Mouse (Mus musculus) hindbrain, embryonic 12.5 days (tissue): ENCODE results near the gene Odf3b. TPM values are rescaled to one million over a fixed set of nuclear protein-coding genes. Genes with fewer than 3 reads are reported as not detected.
A peak's percentile ranks its signal among the peaks of the same experiment; 100 is the strongest.

ENCODE experiments used
- ATAC-seq: fragments of 200-750 bp; cut with Nextera tagmentation; 2 replicates; pipeline ENCODE4 v1.8.0; 2017; ENCODE audit warnings: moderate TSS enrichment; ENCODE audit not compliant: low FRiP score
- H3K27ac ChIP-seq: fragments of 300-500 bp; sonication (generic); 2 replicates; pipeline ENCODE4 v1.5.1; 2016; ENCODE audit warnings: mild to moderate bottlenecking
- H3K27me3 ChIP-seq: fragments of 300-500 bp; sonication (generic); 2 replicates; pipeline ENCODE4 v1.6.1; 2016; ENCODE audit warnings: mild to moderate bottlenecking
- H3K36me3 ChIP-seq: fragments of 300-500 bp; sonication (generic); 2 replicates; pipeline ENCODE4 v1.6.1; 2016; ENCODE audit warnings: mild to moderate bottlenecking
- H3K4me1 ChIP-seq: fragments of 300-500 bp; sonication (generic); 2 replicates; pipeline ENCODE4 v1.6.1; 2016
- H3K4me2 ChIP-seq: fragments of 300-500 bp; sonication (generic); replicated peaks from 2 replicates; pipeline ENCODE4 v1.6.1; 2016; ENCODE audit warnings: mild to moderate bottlenecking
- H3K4me3 ChIP-seq: fragments of 300-500 bp; sonication (generic); 2 replicates; pipeline ENCODE4 v1.5.1; 2016; ENCODE audit warnings: mild to moderate bottlenecking
- H3K9ac ChIP-seq: fragments of 300-500 bp; sonication (generic); 2 replicates; pipeline ENCODE4 v1.6.1; 2016; ENCODE audit warnings: mild to moderate bottlenecking, moderate library complexity
- H3K9me3 ChIP-seq: fragments of 300-500 bp; sonication (generic); replicated peaks from 2 replicates; pipeline ENCODE4 v1.6.1; 2016; ENCODE audit warnings: mild to moderate bottlenecking
- WGBS: fragments of 180-500 bp; shearing (Covaris S2); methylation state at CpG from one replicate; pipeline ENCODE4 v1.1.7; 2016; 5-methylcytosine and 5-hydroxymethylcytosine counted together
- polyA plus RNA-seq: library from polyadenylated mRNA; unstranded; fragments of >200 nt; fragmentation: Nextera tagmentation; extraction: Ambion mirVana; gene quantifications from 2 replicates; pipeline ENCODE4 v1.2.1, GENCODE M21; 2016

Odf3b gene
- polyA plus RNA-seq, result 2.6 and 3.2 TPM in 2 replicates

GRCm38 (mm10) chr15:89378831-89379401, at the start of gene Odf3b:
Odf3b (minus strand) TSS chr15:89379282.
- Histone ChIP-seq H3K27ac (no peak within 1 kb of the TSS), H3K9me3 (no peaks in the 10 kb centered on the region), H3K4me1 (peaks cover 23% of the 10 kb centered on the region), H3K4me2 (peak within 1 kb of the TSS; percentile 64), H3K27me3 (peaks cover 62% of the 10 kb centered on the region), H3K9ac (peak within 1 kb of the TSS; percentile 50), H3K4me3 (peak within 1 kb of the TSS; percentile 35), H3K36me3 (no peaks in the 10 kb centered on the region)
- WGBS, result under 1% methylated on average over 33 of the region's 33 CpGs
- no peak for ATAC-seq

- Histone ChIP-seq H3K27me3 (no peaks in the 10 kb centered on the region), H3K4me2 (peak overlapping the region; percentile 92), H3K9ac (peak overlapping the region; percentile 82), H3K4me3 (peak overlapping the region; percentile 75), H3K9me3 (no peaks in the 10 kb centered on the region), H3K27ac (no peak overlapping the region), H3K4me1 (peaks cover 22% of the 10 kb centered on the region), H3K36me3 (peaks cover 35% of the 10 kb centered on the region)
- WGBS, result 84% methylated on average over 19 of the region's 19 CpGs
- ATAC-seq, result no peak
Measured at GRCm38 (mm10) chr15:89428136-89428790, 49.2 kb upstream of the Odf3b start.

GRCm38 (mm10) chr15:89426716-89427115, 47.6 kb upstream of the Odf3b start:
- 92% methylated on average over 10 of the region's 10 CpGs for WGBS
- H3K9ac ChIP-seq, result no peak overlapping the region
- H3K36me3 ChIP-seq, result peaks cover 41% of the 10 kb centered on the region
- H3K9me3 ChIP-seq, result no peaks in the 10 kb centered on the region
- peaks cover 22% of the 10 kb centered on the region for H3K4me1 ChIP-seq
- ATAC-seq, result no peak
- H3K4me3 ChIP-seq, result no peak overlapping the region
- H3K4me2 ChIP-seq, result no peak overlapping the region
- no peak overlapping the region for H3K27ac ChIP-seq
- no peaks in the 10 kb centered on the region for H3K27me3 ChIP-seq

- no peak for ATAC-seq
- Histone ChIP-seq H3K4me2 (0 out of 2 replicates have a peak within 1 kb of the TSS, but pooled peaks have one; percentile 6), H3K4me1 (peaks cover 20% of the 10 kb centered on the region), H3K9ac (no peak within 1 kb of the TSS), H3K9me3 (no peaks in the 10 kb centered on the region), H3K36me3 (peaks cover 42% of the 10 kb centered on the region), H3K4me3 (no peak within 1 kb of the TSS), H3K27ac (no peak within 1 kb of the TSS), H3K27me3 (no peaks in the 10 kb centered on the region)
- WGBS, result 19% methylated on average over 6 of the region's 6 CpGs
Measured at GRCm38 (mm10) chr15:89425711-89426121, 46.6 kb upstream of the Odf3b start, which contains the start of gene Cpt1b. Cpt1b (minus strand) TSS chr15:89425863.

GRCm38 (mm10) chr15:89424621-89425020, 45.5 kb upstream of the Odf3b start:
- Histone ChIP-seq H3K27ac (no peak overlapping the region), H3K36me3 (peaks cover 52% of the 10 kb centered on the region), H3K4me1 (peaks cover 16% of the 10 kb centered on the region), H3K9me3 (no peaks in the 10 kb centered on the region), H3K4me3 (no peak overlapping the region), H3K27me3 (no peaks in the 10 kb centered on the region), H3K4me2 (no peak overlapping the region), H3K9ac (no peak overlapping the region)
- WGBS, result 84% methylated on average over 8 of the region's 8 CpGs
- no peak for ATAC-seq

- no peak overlapping the region for H3K27ac ChIP-seq
- H3K4me2 ChIP-seq, result no peak overlapping the region
- H3K27me3 ChIP-seq, result no peaks in the 10 kb centered on the region
- ATAC-seq, result no peak
- no peak overlapping the region for H3K9ac ChIP-seq
- H3K4me1 ChIP-seq, result peaks cover 7% of the 10 kb centered on the region
- no peaks in the 10 kb centered on the region for H3K9me3 ChIP-seq
- peaks cover 68% of the 10 kb centered on the region for H3K36me3 ChIP-seq
- WGBS, result 94% methylated on average over 9 of the region's 9 CpGs
- no peak overlapping the region for H3K4me3 ChIP-seq
Measured at GRCm38 (mm10) chr15:89421938-89422337, 42.9 kb upstream of the Odf3b start.

- Histone ChIP-seq H3K4me1 (no peaks in the 10 kb centered on the region), H3K4me3 (no peak overlapping the region), H3K9me3 (no peaks in the 10 kb centered on the region), H3K4me2 (no peak overlapping the region), H3K9ac (no peak overlapping the region), H3K27me3 (no peaks in the 10 kb centered on the region), H3K27ac (no peak overlapping the region), H3K36me3 (peaks cover 35% of the 10 kb centered on the region)
- 88% methylated on average over 8 of the region's 8 CpGs for WGBS
- ATAC-seq, result no peak
Measured at GRCm38 (mm10) chr15:89415282-89415681, 36.2 kb upstream of the Odf3b start.

GRCm38 (mm10) chr15:89410118-89410517, 31.0 kb upstream of the Odf3b start, which contains the start of gene Syce3:
Syce3 (minus strand) TSS chr15:89410503.
- H3K4me1 ChIP-seq, result no peaks in the 10 kb centered on the region
- WGBS, result 85% methylated on average over 24 of the region's 24 CpGs

GRCm38 (mm10) chr15:89406691-89407090, 27.6 kb upstream of the Odf3b start:
- H3K27me3 ChIP-seq, result no peaks in the 10 kb centered on the region
- no peak overlapping the region for H3K4me2 ChIP-seq
- peaks cover 14% of the 10 kb centered on the region; the same call in 1 of the 2 replicates for H3K9me3 ChIP-seq
- H3K9ac ChIP-seq, result no peak overlapping the region
- H3K27ac ChIP-seq, result no peak overlapping the region
- no peaks in the 10 kb centered on the region for H3K36me3 ChIP-seq
- ATAC-seq, result no peak
- no peaks in the 10 kb centered on the region for H3K4me1 ChIP-seq
- no peak overlapping the region for H3K4me3 ChIP-seq

More at GRCm38 (mm10) chr15:89410118-89410517, 31.0 kb upstream of the Odf3b start, which contains the start of gene Syce3:
- H3K9ac ChIP-seq, result no peak within 1 kb of the TSS
- no peak within 1 kb of the TSS for H3K4me2 ChIP-seq
- peaks cover 14% of the 10 kb centered on the region; the same call in 1 of the 2 replicates for H3K9me3 ChIP-seq
- H3K27ac ChIP-seq, result no peak within 1 kb of the TSS
- no peak for ATAC-seq
- H3K4me3 ChIP-seq, result no peak within 1 kb of the TSS
- H3K36me3 ChIP-seq, result no peaks in the 10 kb centered on the region
- H3K27me3 ChIP-seq, result no peaks in the 10 kb centered on the region

- Histone ChIP-seq H3K4me3 (no peak overlapping the region), H3K4me2 (no peak overlapping the region), H3K27ac (no peak overlapping the region), H3K4me1 (no peaks in the 10 kb centered on the region), H3K27me3 (no peaks in the 10 kb centered on the region), H3K9me3 (peaks cover 14% of the 10 kb centered on the region; the same call in 1 of the 2 replicates), H3K9ac (no peak overlapping the region), H3K36me3 (no peaks in the 10 kb centered on the region)
- ATAC-seq, result no peak
- 84% methylated on average over 10 of the region's 10 CpGs for WGBS
Measured at GRCm38 (mm10) chr15:89404831-89405623, 25.9 kb upstream of the Odf3b start.

- no peak for ATAC-seq
- Histone ChIP-seq H3K27me3 (no peaks in the 10 kb centered on the region), H3K27ac (no peak overlapping the region), H3K9me3 (no peaks in the 10 kb centered on the region), H3K4me2 (no peak overlapping the region), H3K4me3 (no peak overlapping the region), H3K4me1 (no peaks in the 10 kb centered on the region), H3K36me3 (no peaks in the 10 kb centered on the region), H3K9ac (no peak overlapping the region)
- 79% methylated on average over 1 of the region's 1 CpGs for WGBS
Measured at GRCm38 (mm10) chr15:89402471-89402870, 23.4 kb upstream of the Odf3b start.

GRCm38 (mm10) chr15:89399716-89400115, 20.6 kb upstream of the Odf3b start:
- WGBS, result 70% methylated on average over 1 of the region's 1 CpGs
- Histone ChIP-seq H3K9me3 (no peaks in the 10 kb centered on the region), H3K4me2 (no peak overlapping the region), H3K4me1 (no peaks in the 10 kb centered on the region), H3K4me3 (no peak overlapping the region), H3K27ac (no peak overlapping the region), H3K36me3 (no peaks in the 10 kb centered on the region), H3K27me3 (no peaks in the 10 kb centered on the region), H3K9ac (no peak overlapping the region)
- no peak for ATAC-seq
